In the genomic region with DNA sequence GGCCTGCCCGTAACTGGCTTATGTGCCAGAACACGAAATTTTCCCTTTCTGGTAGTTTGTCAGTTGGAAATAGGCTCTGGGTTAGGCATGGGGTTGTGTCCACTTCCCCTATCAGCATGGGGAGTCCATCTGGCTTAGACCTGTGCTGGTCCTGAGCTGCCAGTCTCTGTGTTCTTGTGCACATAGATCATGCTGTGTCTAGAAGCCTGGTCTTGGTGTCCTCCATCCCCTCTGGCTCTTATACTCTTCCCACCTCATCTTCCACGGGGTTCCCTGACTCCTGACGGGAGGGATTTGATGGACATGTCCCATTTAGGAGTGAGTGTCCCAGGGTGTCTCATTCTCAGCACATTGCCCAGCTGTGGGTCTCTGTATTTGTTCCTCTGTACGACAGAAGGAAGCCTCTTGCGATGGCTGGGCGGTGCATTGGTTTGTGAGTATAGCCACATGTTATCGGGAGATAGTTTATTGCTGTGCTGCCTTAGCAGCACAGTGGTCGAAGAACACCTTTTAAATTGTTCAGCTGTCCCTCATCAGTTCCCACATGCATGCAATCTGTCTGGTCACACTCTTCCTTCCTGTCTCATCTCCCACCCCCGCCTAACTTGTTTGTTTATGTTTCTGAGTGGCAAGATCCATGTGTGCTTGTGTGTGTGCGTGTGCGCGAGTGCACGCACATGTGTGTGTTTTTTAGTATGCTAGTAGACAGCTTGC, we compare ENCODE assay signal across 24 mouse cellular contexts.
"Had no signal": no experiment of that assay in that cellular context is flagged by ENCODE, and none has a peak within 500 bp of the region (broad histone marks: within the 10 kb centered on the region; RNA-seq: fewer than 3 reads in every experiment).

No protein-coding gene starts in this region.

- H3K9ac ChIP-seq: limb, embryonic 12.5 days; limb, embryonic 15.5 days; liver, embryonic 14.5 days; liver, postnatal 0 days; midbrain, embryonic 13.5 days; neural tube, embryonic 13.5 days had no signal

- H3K4me2 ChIP-seq: limb, embryonic 12.5 days; limb, embryonic 15.5 days; liver, embryonic 11.5 days; midbrain, embryonic 13.5 days; neural tube, embryonic 13.5 days had no signal

- H3K27ac ChIP-seq: hindbrain, postnatal 0 days; kidney, postnatal 0 days; left cerebral cortex, adult 2 months; limb, embryonic 12.5 days; limb, embryonic 15.5 days; liver, embryonic 14.5 days; midbrain, embryonic 10.5 days; midbrain, embryonic 13.5 days; neural tube, embryonic 13.5 days; stomach, postnatal 0 days had no signal

- H3K4me1 ChIP-seq: midbrain, embryonic 10.5 days; midbrain, embryonic 13.5 days; neural tube, embryonic 13.5 days had no signal

- H3K4me3 ChIP-seq: left cerebral cortex, adult 2 months; limb, embryonic 12.5 days; limb, embryonic 15.5 days; megakaryocyte, embryonic 14.5 days; midbrain, embryonic 10.5 days; midbrain, embryonic 13.5 days; myocyte; neural tube, embryonic 13.5 days had no signal

- DNase-seq: kidney, adult 18-20 months; kidney, postnatal 25 days; layer of hippocampus, postnatal 36 days; left cerebral cortex, postnatal 4 days; liver, postnatal 0 days; thymus, adult 2 months; thymus, postnatal 14 days; thymus, postnatal 4 days had no signal

- ATAC-seq: hindbrain, postnatal 0 days; inflammation-experienced regulatory T-cells, adult 6 months; intestine, embryonic 16.5 days; liver, postnatal 0 days; midbrain, embryonic 13.5 days; midbrain, embryonic 16.5 days had no signal

- H3K36me3 ChIP-seq: limb, embryonic 12.5 days; limb, embryonic 15.5 days; midbrain, embryonic 10.5 days; midbrain, embryonic 13.5 days; neural tube, embryonic 13.5 days had no signal

- H3K9me3 ChIP-seq: limb, embryonic 12.5 days; limb, embryonic 15.5 days; megakaryocyte, embryonic 14.5 days; midbrain, embryonic 10.5 days; midbrain, embryonic 13.5 days; neural tube, embryonic 13.5 days had no signal

- H3K27me3 ChIP-seq: limb, embryonic 12.5 days; limb, embryonic 15.5 days; megakaryocyte, embryonic 14.5 days; midbrain, embryonic 13.5 days; neural tube, embryonic 13.5 days had no signal
